In genomic region chr2:32824181-32824580, GRCm38 (mm10) we compare ENCODE assay signal across 12 mouse cellular contexts. TPM values are rescaled to one million over a fixed set of nuclear protein-coding genes. Genes with fewer than 3 reads are reported as not detected.
DNase-seq lines count a peak whose midpoint lies in the region; ATAC-seq and TF ChIP-seq lines count a peak whose summit lies in the region.
"Had no signal": no experiment of that assay in that cellular context is flagged by ENCODE, and none has a peak within 500 bp of the region (broad histone marks: within the 10 kb centered on the region; RNA-seq: fewer than 3 reads in every experiment).

No protein-coding gene starts in this region.

- TF ChIP-seq CTCF in forebrain, postnatal 0 days (IDR thresholded peaks at IDR 0.05; ENCODE audit: low read depth) = no peak

- H3K27me3 ChIP-seq in forebrain, embryonic 10.5 days (ENCODE audit: poor library complexity, severe bottlenecking) = no peaks in the 10 kb centered on the region
- no peaks in the 10 kb centered on the region for H3K27me3 ChIP-seq in forebrain, postnatal 0 days (ENCODE audit: insufficient read depth, low read length)
- H3K27me3 ChIP-seq in limb, embryonic 12.5 days = no peaks in the 10 kb centered on the region
- no peaks in the 10 kb centered on the region for H3K27me3 ChIP-seq in limb, embryonic 10.5 days (ENCODE audit: low read depth, poor library complexity, severe bottlenecking)
- H3K27me3 ChIP-seq in embryonic facial prominence, embryonic 10.5 days (replicated peaks; ENCODE audit: low read depth, poor library complexity, severe bottlenecking) = no peaks in the 10 kb centered on the region

- no peaks in the 10 kb centered on the region for H3K36me3 ChIP-seq in forebrain, embryonic 10.5 days (replicated peaks)
- H3K36me3 ChIP-seq in forebrain, postnatal 0 days (ENCODE audit: insufficient read depth) = peaks cover 24% of the 10 kb centered on the region
- 0 out of 2 replicates have a peak, but pooled peaks cover 5% of the 10 kb centered on the region for H3K36me3 ChIP-seq in limb, embryonic 12.5 days
- H3K36me3 ChIP-seq in limb, embryonic 10.5 days = no peaks in the 10 kb centered on the region
- H3K36me3 ChIP-seq in embryonic facial prominence, embryonic 10.5 days (replicated peaks) = 0 out of 2 replicates have a peak, but pooled peaks cover 4% of the 10 kb centered on the region

- peaks cover 22% of the 10 kb centered on the region for H3K4me1 ChIP-seq in forebrain, embryonic 10.5 days
- no peaks in the 10 kb centered on the region for H3K4me1 ChIP-seq in forebrain, postnatal 0 days (ENCODE audit: insufficient read depth)
- H3K4me1 ChIP-seq in limb, embryonic 12.5 days (replicated peaks) = peaks cover 16% of the 10 kb centered on the region
- peaks cover 22% of the 10 kb centered on the region for H3K4me1 ChIP-seq in limb, embryonic 10.5 days
- H3K4me1 ChIP-seq in embryonic facial prominence, embryonic 10.5 days = peaks cover 29% of the 10 kb centered on the region

- no peak overlapping the region for H3K9ac ChIP-seq in forebrain, postnatal 0 days
- H3K9ac ChIP-seq in limb, embryonic 12.5 days (replicated peaks) = no peak overlapping the region

- H3K4me2 ChIP-seq in forebrain, postnatal 0 days (ENCODE audit: low read depth) = no peak overlapping the region
- H3K4me2 ChIP-seq in limb, embryonic 12.5 days = no peak overlapping the region
- H3K4me2 ChIP-seq: liver, embryonic 11.5 days had no signal

- 57% methylated on average over 8 of the region's 8 CpGs for WGBS in forebrain, embryonic 10.5 days
- 50% methylated on average over 8 of the region's 8 CpGs for WGBS in forebrain, postnatal 0 days
- 37% methylated on average over 8 of the region's 8 CpGs for WGBS in limb, embryonic 12.5 days
- WGBS in limb, embryonic 10.5 days = 59% methylated on average over 8 of the region's 8 CpGs
- WGBS in embryonic facial prominence, embryonic 10.5 days = 42% methylated on average over 8 of the region's 8 CpGs

- no peaks in the 10 kb centered on the region for H3K9me3 ChIP-seq in forebrain, embryonic 10.5 days
- no peaks in the 10 kb centered on the region for H3K9me3 ChIP-seq in forebrain, postnatal 0 days (ENCODE audit: low read length)
- no peaks in the 10 kb centered on the region for H3K9me3 ChIP-seq in limb, embryonic 12.5 days
- H3K9me3 ChIP-seq in limb, embryonic 10.5 days (replicated peaks) = no peaks in the 10 kb centered on the region
- no peaks in the 10 kb centered on the region for H3K9me3 ChIP-seq in embryonic facial prominence, embryonic 10.5 days

- ATAC-seq in forebrain, postnatal 0 days = no peak
- ATAC-seq in limb, embryonic 12.5 days (ENCODE audit: insufficient number of reproducible peaks, insufficient read depth, low FRiP score, low TSS enrichment, low read depth) = peak; percentile 61; the same call in 1 of the 2 replicates
- ATAC-seq: inflammation-experienced regulatory T-cells, adult 6 months had no signal

- no peak overlapping the region for H3K4me3 ChIP-seq in forebrain, embryonic 10.5 days
- H3K4me3 ChIP-seq in forebrain, postnatal 0 days (ENCODE audit: low read depth, low read length) = no peak overlapping the region
- H3K4me3 ChIP-seq in limb, embryonic 12.5 days (replicated peaks) = no peak overlapping the region
- no peak overlapping the region for H3K4me3 ChIP-seq in limb, embryonic 10.5 days
- no peak overlapping the region for H3K4me3 ChIP-seq in embryonic facial prominence, embryonic 10.5 days

- peak overlapping the region; percentile 72 for H3K27ac ChIP-seq in forebrain, embryonic 10.5 days
- no peak overlapping the region for H3K27ac ChIP-seq in forebrain, postnatal 0 days (ENCODE audit: low read depth, low read length)
- H3K27ac ChIP-seq in limb, embryonic 12.5 days = peak overlapping the region; percentile 47; the same call in 1 of the 2 replicates
- H3K27ac ChIP-seq in limb, embryonic 10.5 days = no peak overlapping the region
- H3K27ac ChIP-seq in embryonic facial prominence, embryonic 10.5 days (replicated peaks) = 0 out of 2 replicates have a peak overlapping the region, but pooled peaks have one; percentile 21

- DNase-seq in forebrain, embryonic 10.5 days (ENCODE audit: extremely low spot score, low spot score) = no peak
- no peak for DNase-seq in forebrain, postnatal 0 days
- DNase-seq in limb, embryonic 10.5 days (ENCODE audit: low spot score) = no peak
- DNase-seq in embryonic facial prominence, embryonic 10.5 days (ENCODE audit: low spot score) = peak; percentile 26
- peak; percentile 37 for DNase-seq in neural tube, embryonic 10.5 days (ENCODE audit: extremely low spot score, low spot score)
- no peak for DNase-seq in frontal cortex, postnatal 36 days (ENCODE audit: low spot score in 2 of 2)
- DNase-seq in testis, postnatal 10 days (ENCODE audit: low spot score) = no peak

RNA-seq across cellular contexts. Expression of gene Stxbp1, which starts 22.9 kb away (rescaled TPM):
- polyA plus RNA-seq in forebrain, embryonic 10.5 days (2016; fragmentation: Nextera tagmentation; extraction: Ambion mirVana) = 18.7 and 20.8 TPM in 2 replicates
- total RNA-seq in forebrain, postnatal 0 days (2014; rRNA removed) = 109 and 135 TPM in 2 replicates
- polyA plus RNA-seq in forebrain, postnatal 0 days (2015; fragmentation: Nextera tagmentation; extraction: Ambion mirVana) = 268 and 350 TPM in 2 replicates
- 18.8 and 20.0 TPM in 2 replicates for polyA plus RNA-seq in limb, embryonic 12.5 days (2016; fragmentation: Nextera tagmentation; extraction: Ambion mirVana)
- polyA plus RNA-seq in limb, embryonic 10.5 days (2016; fragmentation: Nextera tagmentation; extraction: Ambion mirVana) = 10.9 and 12.9 TPM in 2 replicates
- 24.4 and 25.1 TPM in 2 replicates for polyA plus RNA-seq in embryonic facial prominence, embryonic 10.5 days (2016; fragmentation: Nextera tagmentation; extraction: Ambion mirVana)

RNA-seq across cellular contexts. Expression of gene Cfap157, which starts 40.0 kb away (rescaled TPM):
- polyA plus RNA-seq in forebrain, embryonic 10.5 days (2016; fragmentation: Nextera tagmentation; extraction: Ambion mirVana) = 1.1 and 1.2 TPM in 2 replicates
- total RNA-seq in forebrain, postnatal 0 days (2014; rRNA removed) = 1.0 and 1.2 TPM in 2 replicates
- polyA plus RNA-seq in forebrain, postnatal 0 days (2015; fragmentation: Nextera tagmentation; extraction: Ambion mirVana) = 0.94 and 2.8 TPM in 2 replicates
- polyA plus RNA-seq in limb, embryonic 12.5 days (2016; fragmentation: Nextera tagmentation; extraction: Ambion mirVana) = 0.35 and 1.2 TPM in 2 replicates
- 0.26 and 1.3 TPM in 2 replicates for polyA plus RNA-seq in limb, embryonic 10.5 days (2016; fragmentation: Nextera tagmentation; extraction: Ambion mirVana)
- 0.54 and 0.60 TPM in 2 replicates for polyA plus RNA-seq in embryonic facial prominence, embryonic 10.5 days (2016; fragmentation: Nextera tagmentation; extraction: Ambion mirVana)
- total RNA-seq: gastrocnemius, postnatal 4 days; neutrophil, adult 5-6 weeks had no signal

RNA-seq across cellular contexts. Expression of gene Ptrh1, which starts 48.6 kb away (rescaled TPM):
- 4.4 and 5.1 TPM in 2 replicates for polyA plus RNA-seq in forebrain, embryonic 10.5 days (2016; fragmentation: Nextera tagmentation; extraction: Ambion mirVana)
- total RNA-seq in forebrain, postnatal 0 days (2014; rRNA removed) = 2.4 and 5.5 TPM in 2 replicates
- 4.0 and 4.8 TPM in 2 replicates for polyA plus RNA-seq in forebrain, postnatal 0 days (2015; fragmentation: Nextera tagmentation; extraction: Ambion mirVana)
- polyA plus RNA-seq in limb, embryonic 12.5 days (2016; fragmentation: Nextera tagmentation; extraction: Ambion mirVana) = 3.8 and 4.2 TPM in 2 replicates
- polyA plus RNA-seq in limb, embryonic 10.5 days (2016; fragmentation: Nextera tagmentation; extraction: Ambion mirVana) = 5.3 and 5.6 TPM in 2 replicates
- 5.3 and 6.4 TPM in 2 replicates for polyA plus RNA-seq in embryonic facial prominence, embryonic 10.5 days (2016; fragmentation: Nextera tagmentation; extraction: Ambion mirVana)
- total RNA-seq: neutrophil, adult 5-6 weeks had no signal

RNA-seq across cellular contexts. Expression of gene Ttc16, which starts 48.7 kb away (rescaled TPM):
- polyA plus RNA-seq in forebrain, embryonic 10.5 days (2016; fragmentation: Nextera tagmentation; extraction: Ambion mirVana) = 0.32 and 0.36 TPM in 2 replicates
- total RNA-seq in forebrain, postnatal 0 days (2014; rRNA removed) = 1.00 and 1.8 TPM in 2 replicates
- polyA plus RNA-seq in forebrain, postnatal 0 days (2015; fragmentation: Nextera tagmentation; extraction: Ambion mirVana) = 0.68 and 1.2 TPM in 2 replicates
- polyA plus RNA-seq in limb, embryonic 12.5 days (2016; fragmentation: Nextera tagmentation; extraction: Ambion mirVana) = 0.28 and 0.35 TPM in 2 replicates
- 0.23 and 0.38 TPM in 2 replicates for polyA plus RNA-seq in limb, embryonic 10.5 days (2016; fragmentation: Nextera tagmentation; extraction: Ambion mirVana)
- polyA plus RNA-seq in embryonic facial prominence, embryonic 10.5 days (2016; fragmentation: Nextera tagmentation; extraction: Ambion mirVana) = 0.31 and 0.34 TPM in 2 replicates
- total RNA-seq: gastrocnemius, postnatal 4 days had no signal

RNA-seq across cellular contexts. Expression of gene Fam129b, which starts 51.7 kb away (rescaled TPM):
- polyA plus RNA-seq in forebrain, embryonic 10.5 days (2016; fragmentation: Nextera tagmentation; extraction: Ambion mirVana) = 22.8 and 25.3 TPM in 2 replicates
- 38.1 and 43.9 TPM in 2 replicates for total RNA-seq in forebrain, postnatal 0 days (2014; rRNA removed)
- polyA plus RNA-seq in forebrain, postnatal 0 days (2015; fragmentation: Nextera tagmentation; extraction: Ambion mirVana) = 26.6 and 27.7 TPM in 2 replicates
- 48.0 and 48.1 TPM in 2 replicates for polyA plus RNA-seq in limb, embryonic 12.5 days (2016; fragmentation: Nextera tagmentation; extraction: Ambion mirVana)
- 40.9 and 47.9 TPM in 2 replicates for polyA plus RNA-seq in limb, embryonic 10.5 days (2016; fragmentation: Nextera tagmentation; extraction: Ambion mirVana)
- 43.9 and 46.4 TPM in 2 replicates for polyA plus RNA-seq in embryonic facial prominence, embryonic 10.5 days (2016; fragmentation: Nextera tagmentation; extraction: Ambion mirVana)

Comparison
In these comparisons a context has a peak if more than half of its experiments do, and no peak if none do; other contexts are left out.
1. H3K27ac ChIP-seq: peak in forebrain, embryonic 10.5 days (single experiment), limb, embryonic 12.5 days (single experiment) and embryonic facial prominence, embryonic 10.5 days (single experiment); none in forebrain, postnatal 0 days (single experiment) and limb, embryonic 10.5 days (single experiment).
2. RNA of gene Stxbp1, which starts 22.9 kb away (polyA plus RNA-seq): 268 to 350 TPM in forebrain, postnatal 0 days; 24.4 to 25.1 TPM in embryonic facial prominence, embryonic 10.5 days, 18.7 to 20.8 TPM in forebrain, embryonic 10.5 days, 18.8 to 20.0 TPM in limb, embryonic 12.5 days and 10.9 to 12.9 TPM in limb, embryonic 10.5 days; every median in the first group is over 10 times any median in the second.
3. DNase-seq: peak in embryonic facial prominence, embryonic 10.5 days (single experiment) and neural tube, embryonic 10.5 days (single experiment); none in forebrain, embryonic 10.5 days (single experiment), forebrain, postnatal 0 days (single experiment), limb, embryonic 10.5 days (single experiment), frontal cortex, postnatal 36 days (0 of 2) and testis, postnatal 10 days (single experiment).